ENCODE assay signal across 9 mouse cellular contexts in the genomic region with DNA sequence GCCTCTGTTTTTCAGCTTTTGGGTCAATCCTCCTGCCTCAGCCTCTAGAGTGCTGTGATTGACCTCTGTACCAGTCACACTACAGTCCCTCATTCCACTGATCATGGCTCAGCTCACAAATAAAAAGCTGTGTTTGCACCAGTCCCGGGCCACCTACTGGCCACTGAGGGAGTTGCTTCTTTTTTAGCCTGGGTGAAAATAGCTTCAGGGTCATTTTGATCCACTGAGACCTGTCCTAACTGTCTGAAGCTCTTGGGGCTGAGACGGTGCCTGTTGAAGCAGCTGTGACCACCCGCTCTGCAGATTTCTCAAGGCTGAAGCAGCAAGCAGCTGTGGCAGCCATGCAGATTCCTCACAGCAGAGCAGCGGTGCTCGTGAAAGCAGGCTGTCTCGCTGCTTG. TPM values are rescaled to one million over a fixed set of nuclear protein-coding genes. Genes with fewer than 3 reads are reported as not detected.
DNase-seq lines count a peak whose midpoint lies in the region; ATAC-seq and TF ChIP-seq lines count a peak whose summit lies in the region.
"Had no signal": no experiment of that assay in that cellular context is flagged by ENCODE, and none has a peak within 500 bp of the region (broad histone marks: within the 10 kb centered on the region; RNA-seq: fewer than 3 reads in every experiment).

No protein-coding gene starts in this region.

- H3K27ac ChIP-seq in ES-Bruce4 (ENCODE audit: insufficient read depth, low read length): peak overlapping the region; percentile 55; the same call in 1 of the 2 replicates
- H3K27ac ChIP-seq in gastrocnemius, adult 2 months: no peak overlapping the region
- H3K27ac ChIP-seq: embryonic facial prominence, embryonic 13.5 days had no signal

- no peak overlapping the region for H3ac ChIP-seq in myocyte (ENCODE audit: control insufficient read depth, insufficient read length)

- no peaks in the 10 kb centered on the region for H3K9me3 ChIP-seq in ES-Bruce4 (replicated peaks; ENCODE audit: control insufficient read depth, insufficient read depth, low read length, poor library complexity, severe bottlenecking)
- H3K9me3 ChIP-seq: embryonic facial prominence, embryonic 13.5 days had no signal

- no peak for TF ChIP-seq EP300 in ES-Bruce4 (IDR thresholded peaks at IDR 0.05; ENCODE audit: insufficient read depth, low read depth, low read length)

- ATAC-seq in activated CD4-positive, CD25-positive, alpha-beta regulatory T cell, adult 4 months: no peak

- no peak overlapping the region for H3K9ac ChIP-seq in ES-Bruce4 (ENCODE audit: low read depth, poor library complexity, severe bottlenecking)

- peak; percentile 18 to 25 for DNase-seq in layer of hippocampus, postnatal 10 days (ENCODE audit: low spot score in 2 of 2)
- DNase-seq in layer of hippocampus, postnatal 36 days: no peak
- DNase-seq in c-Kit-positive CD71-positive TER-119-positive erythroid progenitor cells, embryonic 14.5 days (ENCODE audit: low spot score): peak; percentile 63
- DNase-seq in gastrocnemius, adult 2 months: peak; percentile 52
- peak; percentile 22 to 49 for DNase-seq in kidney, adult 8-10 months

- H3K4me3 ChIP-seq in ES-Bruce4 (ENCODE audit: low read depth, low read length) (no peak overlapping the region), myocyte (no peak overlapping the region)
- H3K4me3 ChIP-seq in gastrocnemius, adult 2 months: no peak overlapping the region
- H3K4me3 ChIP-seq: embryonic facial prominence, embryonic 13.5 days had no signal

- no peak for TF ChIP-seq POLR2A in ES-Bruce4 (IDR thresholded peaks at IDR 0.05; ENCODE audit: insufficient read depth, low read length)
- TF ChIP-seq POLR2A in myocyte (IDR thresholded peaks at IDR 0.05; ENCODE audit: insufficient read length, low read depth): no peak

- H3K36me3 ChIP-seq in ES-Bruce4 (ENCODE audit: control insufficient read depth, insufficient read depth, low read length, poor library complexity, severe bottlenecking) (no peaks in the 10 kb centered on the region), myocyte (ENCODE audit: control insufficient read depth, insufficient read depth) (no peaks in the 10 kb centered on the region)

- intact Hi-C loops in gastrocnemius, adult 2 months (cut with DNase I): no loop called here

- H3K4me1 ChIP-seq in ES-Bruce4 (ENCODE audit: control insufficient read depth, insufficient read depth, low read length): peaks cover 3% of the 10 kb centered on the region

- H3K79me2 ChIP-seq in myocyte (ENCODE audit: control insufficient read depth, insufficient read depth): peaks cover 54% of the 10 kb centered on the region

- H3K27me3 ChIP-seq in ES-Bruce4 (ENCODE audit: control insufficient read depth, insufficient read depth, low read length, poor library complexity, severe bottlenecking) (no peaks in the 10 kb centered on the region), myocyte (ENCODE audit: control insufficient read depth, insufficient read depth, insufficient read length) (no peaks in the 10 kb centered on the region)
- H3K27me3 ChIP-seq: embryonic facial prominence, embryonic 13.5 days had no signal

- H3K4me2 ChIP-seq in myocyte (ENCODE audit: low read depth): no peak overlapping the region
- H3K4me2 ChIP-seq: embryonic facial prominence, embryonic 13.5 days had no signal

- TF ChIP-seq CTCF in ES-Bruce4 (IDR thresholded peaks at IDR 0.05; ENCODE audit: low read depth, low read length): peak; percentile 34
- TF ChIP-seq CTCF in gastrocnemius, adult 2 months (IDR thresholded peaks at IDR 0.05): peak; percentile 71

TF ChIP-seq in myocyte, 11 proteins besides CTCF, POLR2A, EP300 and RAD21:
- TF ChIP-seq MYOG (IDR thresholded peaks at IDR 0.05; ENCODE audit: control insufficient read depth in 1 of 3, insufficient read depth in 1 of 3, insufficient read length in 2 of 3, low read depth in 2 of 3) (peak; percentile 54 to 72 (median 62)), MYOD1 (IDR thresholded peaks at IDR 0.05; ENCODE audit: control insufficient read depth in 1 of 3, insufficient read length in 2 of 3, low read depth in 2 of 3) (peak in 2 of 3 experiments; percentile 27 to 48), SRF (IDR thresholded peaks at IDR 0.05; ENCODE audit: control insufficient read depth, insufficient read length, low read depth) (no peak)

RNA-seq across cellular contexts. Expression of gene Spats2, which starts 14.0 kb away (rescaled TPM):
- 10 to 100 TPM; 32.3 to 35.1 TPM for total RNA-seq in layer of hippocampus, postnatal 10 days (2021)
- total RNA-seq in layer of hippocampus, postnatal 36 days (2021): 10 to 100 TPM; 32.0 to 32.8 TPM
- 60.7 and 65.1 TPM in 2 replicates for polyA plus RNA-seq in ES-Bruce4 (2011; ENCODE audit: insufficient read depth, insufficient read length, low read depth, missing spikeins)
- 1 to 10 TPM; 3.7 to 4.3 TPM for total RNA-seq in gastrocnemius, adult 2 months (2021)
- 39.1 TPM for polyA plus RNA-seq in myocyte (2012; fragmentation: generic; extraction: Trizol)
- not detected for polyA plus RNA-seq in activated CD4-positive, CD25-positive, alpha-beta regulatory T cell, adult 4 months (2017; shearing (Covaris generic))

RNA-seq across cellular contexts. Expression of gene Dnajc22, which starts 46.7 kb away (rescaled TPM):
- 1 to 10 TPM in 1 of 2 experiments, under 1 TPM in 1; 0.39 to 1.1 TPM for total RNA-seq in layer of hippocampus, postnatal 10 days (2021)
- total RNA-seq in layer of hippocampus, postnatal 36 days (2021): under 1 TPM in 1 of 2 experiments, not detected in 1; 0.30 TPM
- polyA plus RNA-seq in ES-Bruce4 (2011; ENCODE audit: insufficient read depth, insufficient read length, low read depth, missing spikeins) (5.0 and 5.4 TPM in 2 replicates), myocyte (2012; fragmentation: generic; extraction: Trizol) (0.78 TPM)
- not detected for total RNA-seq in gastrocnemius, adult 2 months (2021)
- polyA plus RNA-seq in activated CD4-positive, CD25-positive, alpha-beta regulatory T cell, adult 4 months (2017; shearing (Covaris generic)): not detected

RNA-seq across cellular contexts. Expression of gene C1ql4, which starts 52.1 kb away (rescaled TPM):
- total RNA-seq in layer of hippocampus, postnatal 10 days (2021): under 1 TPM in 1 of 2 experiments, not detected in 1; 0.25 TPM
- total RNA-seq in layer of hippocampus, postnatal 36 days (2021): under 1 TPM in 1 of 2 experiments, not detected in 1; 0.30 TPM
- 0.96 TPM in 1 of 2 replicates, not detected in the other for polyA plus RNA-seq in ES-Bruce4 (2011; ENCODE audit: insufficient read depth, insufficient read length, low read depth, missing spikeins)
- not detected for total RNA-seq in gastrocnemius, adult 2 months (2021)
- 0.10 TPM for polyA plus RNA-seq in myocyte (2012; fragmentation: generic; extraction: Trizol)
- polyA plus RNA-seq in activated CD4-positive, CD25-positive, alpha-beta regulatory T cell, adult 4 months (2017; shearing (Covaris generic)): not detected

Comparison
In these comparisons a context has a peak if more than half of its experiments do, and no peak if none do; other contexts are left out.
1. DNase-seq: peak in layer of hippocampus, postnatal 10 days (2 of 2), c-Kit-positive CD71-positive TER-119-positive erythroid progenitor cells, embryonic 14.5 days (single experiment), gastrocnemius, adult 2 months (single experiment) and kidney, adult 8-10 months (2 of 2); none in layer of hippocampus, postnatal 36 days (0 of 2).
2. RNA of gene Spats2, which starts 14.0 kb away (total RNA-seq): 32.3 to 35.1 TPM in layer of hippocampus, postnatal 10 days and 32.0 to 32.8 TPM in layer of hippocampus, postnatal 36 days; 3.7 to 4.3 TPM in gastrocnemius, adult 2 months; every median in the first group is over 4 times any median in the second.